Mouse (Mus musculus): ENCODE results near the gene Mrgprb4.

The Mrgprb4 gene

DNA sequence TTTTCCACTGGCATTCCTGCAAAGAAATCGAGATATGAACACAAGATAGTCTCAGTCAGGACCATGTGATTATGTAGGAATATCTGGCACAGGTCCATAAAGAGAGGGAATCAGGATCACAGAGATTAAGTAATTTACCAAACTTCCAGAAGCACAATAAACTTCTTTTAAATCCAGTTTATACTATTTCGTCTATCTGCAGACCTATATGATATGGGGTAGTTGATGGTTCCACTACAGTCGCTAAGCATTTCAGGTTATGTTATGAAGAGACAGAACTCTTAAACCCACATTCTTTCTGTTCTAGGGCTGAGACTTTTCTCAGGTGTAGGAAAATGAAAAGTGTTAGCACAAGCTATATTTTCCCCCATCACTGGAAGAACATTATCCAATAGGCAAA lies at the start of gene Mrgprb4:
Gene Mrgprb4, minus strand, starts transcription at position 101 of the 400 bp plus-strand sequence.
- no peak for DNase-seq (ENCODE audit: low read depth, low spot score)

DNA sequence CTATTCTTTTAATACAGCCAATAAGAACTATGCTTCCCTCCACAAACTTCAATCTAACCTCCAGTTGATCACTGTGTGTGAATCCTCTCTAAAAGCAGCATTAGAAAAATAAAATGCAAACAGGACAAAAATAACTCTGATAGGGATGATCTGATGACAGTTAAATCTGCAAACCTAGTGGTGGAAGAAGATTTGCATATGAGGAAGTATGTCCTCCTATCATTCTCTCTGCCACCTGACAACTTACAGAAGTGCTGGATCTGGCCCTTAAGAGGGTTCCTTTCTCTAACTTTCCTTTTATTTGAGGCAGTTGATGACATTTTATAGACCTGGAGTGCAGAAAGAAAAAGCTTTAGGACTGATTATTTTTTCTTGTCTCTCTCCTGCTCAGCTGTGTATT lies 27.0 kb upstream of the Mrgprb4 start:
- no peak for DNase-seq (ENCODE audit: low read depth, low spot score)

DNA sequence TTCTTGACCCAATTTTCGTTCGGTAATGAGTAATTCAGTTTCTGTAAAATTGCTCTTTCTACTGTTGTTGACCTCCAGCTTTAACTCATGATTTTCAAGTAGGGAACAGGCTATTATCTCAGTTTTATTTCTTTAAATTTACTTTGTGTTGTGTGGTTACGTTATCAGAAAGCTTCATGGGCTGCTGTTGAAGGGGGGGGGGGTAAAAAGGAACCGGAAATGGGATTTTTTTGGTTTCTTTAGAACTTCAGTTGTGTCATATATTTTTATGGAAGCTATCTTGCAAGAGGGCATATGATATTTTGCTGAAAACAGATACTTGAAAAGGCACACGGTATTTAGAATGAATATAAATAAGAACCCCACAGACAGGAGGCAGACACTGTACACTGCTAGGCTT lies 26.0 kb upstream of the Mrgprb4 start:
- DNase-seq (ENCODE audit: low read depth, low spot score), result no peak

DNA sequence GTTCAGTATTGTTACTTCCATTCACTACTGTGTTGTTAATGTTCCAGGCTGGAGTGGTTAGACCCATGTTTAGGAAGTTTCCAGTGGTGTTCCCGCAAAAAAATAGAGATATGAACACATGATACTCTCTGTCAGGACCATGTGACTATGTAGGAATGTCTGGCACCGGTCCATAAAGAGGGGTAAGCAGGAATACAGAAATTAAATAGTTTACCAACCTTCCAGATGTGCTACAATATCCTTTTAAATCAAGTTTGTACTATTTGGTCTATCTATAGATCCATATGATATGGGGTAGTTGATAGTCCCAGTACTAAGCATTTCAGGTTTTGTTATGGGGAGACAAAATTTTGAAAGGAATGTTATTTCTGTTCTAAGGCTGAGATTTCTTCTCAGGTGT lies 30.2 kb downstream of the Mrgprb4 start, which contains the start of gene Mrgprb5:
Gene Mrgprb5, minus strand, starts transcription at position 101 of the 400 bp plus-strand sequence.
- DNase-seq (ENCODE audit: low read depth, low spot score), result no peak

DNA sequence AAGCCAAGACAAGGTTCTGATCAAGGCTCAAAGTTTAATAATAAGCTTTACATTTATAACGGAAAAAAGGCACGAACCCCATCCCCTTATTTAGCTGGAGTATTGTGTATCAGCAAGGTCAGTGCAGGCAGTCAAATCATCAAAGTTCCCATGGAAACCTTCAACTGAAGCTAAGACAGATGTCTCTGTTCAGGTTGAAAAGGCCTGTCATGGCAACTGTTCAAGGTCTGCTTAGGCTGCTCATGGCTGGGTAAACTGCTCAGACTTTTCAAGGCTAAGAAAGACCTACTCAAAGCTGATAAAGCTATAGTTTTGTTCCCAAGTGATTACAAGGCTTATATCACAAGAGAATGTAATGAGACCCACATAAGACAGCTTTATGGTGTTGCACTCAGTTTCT lies 31.6 kb downstream of the Mrgprb4 start:
- DNase-seq (ENCODE audit: low read depth, low spot score), result no peak

All from brain, embryonic 18.5 days (tissue).